Mouse (Mus musculus) gastrocnemius, postnatal 10 days (tissue): ENCODE data around the gene Chchd4. TPM values are rescaled to one million over a fixed set of nuclear protein-coding genes. Genes with fewer than 3 reads are reported as not detected.

Source experiments
- total RNA-seq, 2 experiments: library from RNA; stranded (reverse); gene quantifications; 2 replicates each; pipeline ENCODE4 v1.2.3; 2021

The Chchd4 gene
- total RNA-seq, 2 experiments from 2014 or later = 9.9 to 10.0 TPM

Other genes with a start within 250 kb of the Chchd4 start
- not detected for gene Wnt7a, start 62.2 kb downstream of the Chchd4 start, total RNA-seq
- gene Tmem43, start 157 bp upstream of the Chchd4 start, total RNA-seq = 10 to 100 TPM; 32.5 to 41.5 TPM
- gene Xpc, start 42.3 kb upstream of the Chchd4 start, total RNA-seq = 1 to 10 TPM; 5.9 to 8.4 TPM
- gene Lsm3, start 42.4 kb upstream of the Chchd4 start, total RNA-seq = 10 to 100 TPM; 55.2 to 57.3 TPM
- 10 to 100 TPM; 43.1 to 64.5 TPM for gene Slc6a6, start 210.5 kb upstream of the Chchd4 start, total RNA-seq